Mouse (Mus musculus) erythroblast, adult 5-6 weeks (primary cell): ENCODE measurements around the gene Hypk. TPM values are rescaled to one million over a fixed set of nuclear protein-coding genes. Genes with fewer than 3 reads are reported as not detected.
A peak's percentile ranks its signal among the peaks of the same experiment; 100 is the strongest.

ENCODE experiments used
- ATAC-seq: replicated peaks from 2 replicates; pipeline ENCODE4 v1.8.0; 2016; ENCODE audit warnings: moderate number of reproducible peaks, mild to moderate bottlenecking, moderate TSS enrichment, inconsistent platforms; ENCODE audit not compliant: poor library complexity, low FRiP score, severe bottlenecking
- total RNA-seq, 2 experiments: library from RNA; stranded (forward) in 1 of 2; stranded (reverse) in 1 of 2; fragments of 150-400 nt in 1 of 2; fragments of 200-764, 138-1000 nt in 1 of 2; gene quantifications; 2 replicates each; pipeline versions ENCODE4 v1.2.3 to v1.2.4; 2015 to 2017; ENCODE audit warnings: low replicate concordance in 2 of 2

Hypk gene
- total RNA-seq (2015; ENCODE audit: low replicate concordance) = 27.7 and 28.2 TPM in 2 replicates
- total RNA-seq (2017; ENCODE audit: low replicate concordance) = 22.3 and 31.5 TPM in 2 replicates

- no peak for ATAC-seq
Measured at GRCm38 (mm10) chr2:121452990-121453389, at the start of gene Hypk. Hypk (plus strand) TSS chr2:121453290.

DNA sequence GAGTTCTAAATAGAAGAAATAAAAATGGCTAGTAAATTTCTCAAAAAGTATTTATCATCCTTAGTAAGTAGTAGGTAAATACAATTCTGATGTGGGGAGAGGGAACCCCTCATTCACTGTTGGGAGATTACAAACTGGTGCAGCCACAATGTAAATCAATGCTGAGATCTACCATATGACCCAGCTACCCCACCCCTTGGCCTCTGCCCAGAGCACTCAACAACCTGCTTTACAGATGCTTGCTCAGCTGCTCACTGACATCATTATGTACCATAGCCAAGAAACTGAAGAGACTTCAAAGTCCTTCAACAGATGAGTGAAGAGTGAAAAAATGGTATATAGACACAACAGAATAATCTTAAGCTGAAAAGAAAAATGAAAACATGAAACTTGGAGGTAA lies 49.8 kb upstream of the Hypk start:
- ATAC-seq = no peak

DNA sequence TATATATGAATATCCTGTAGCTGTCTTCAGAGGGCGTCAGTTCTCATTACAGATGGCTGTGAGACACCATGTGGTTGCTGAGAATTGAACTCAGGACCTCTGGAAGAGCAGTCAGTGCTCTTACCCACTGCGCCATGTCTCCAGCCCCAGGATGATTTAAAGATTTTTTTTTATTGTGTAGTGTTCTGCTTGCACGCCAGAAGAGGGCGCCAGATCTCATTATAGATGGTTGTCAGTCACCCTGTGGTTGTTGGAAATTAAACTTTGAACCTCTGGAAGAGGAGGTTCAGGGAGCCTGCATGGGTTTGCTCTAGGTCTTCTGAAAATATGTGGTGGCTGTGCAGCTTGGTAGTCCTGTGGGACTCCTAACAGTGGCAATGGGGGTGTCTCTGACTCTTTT lies 44.9 kb upstream of the Hypk start:
- peak; percentile 69 for ATAC-seq

GRCm38 (mm10) chr2:121412843-121413386 lies 40.2 kb upstream of the Hypk start:
- 0 out of 2 replicates have a peak, but pooled peaks have one; percentile 20 for ATAC-seq

GRCm38 (mm10) chr2:121413387-121414042 lies 39.6 kb upstream of the Hypk start, which contains the start of the genes Pdia3 and Catsper2:
Pdia3 (plus strand) TSS chr2:121413775.
Catsper2 (minus strand) TSS chr2:121413792.
- ATAC-seq = peak; percentile 92

- ATAC-seq = peak; percentile 33; the same call in 1 of the 2 replicates
Measured at GRCm38 (mm10) chr2:121414139-121414685, 38.9 kb upstream of the Hypk start.

- ATAC-seq = no peak
Measured at GRCm38 (mm10) chr2:121415103-121415502, 38.0 kb upstream of the Hypk start.

DNA sequence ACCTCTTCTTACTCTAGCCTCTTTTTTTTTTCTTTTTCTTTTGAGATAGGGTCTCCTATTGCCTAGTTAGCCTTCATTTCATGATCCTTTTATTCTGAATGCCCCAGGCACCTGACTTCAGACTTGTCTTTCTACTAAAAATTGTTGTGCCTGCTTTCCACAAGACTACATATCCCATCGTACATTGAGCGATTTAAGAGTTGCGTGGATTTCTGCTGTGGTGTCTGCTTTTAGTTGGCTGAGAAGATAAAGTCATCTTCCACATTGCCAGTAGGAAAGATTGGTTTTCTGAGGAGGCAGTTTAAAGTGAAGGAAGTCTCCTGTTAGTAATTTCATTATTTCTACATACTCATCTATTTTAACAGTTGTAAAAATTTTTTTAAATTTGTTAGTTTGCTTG lies 37.5 kb upstream of the Hypk start:
- ATAC-seq = no peak

DNA sequence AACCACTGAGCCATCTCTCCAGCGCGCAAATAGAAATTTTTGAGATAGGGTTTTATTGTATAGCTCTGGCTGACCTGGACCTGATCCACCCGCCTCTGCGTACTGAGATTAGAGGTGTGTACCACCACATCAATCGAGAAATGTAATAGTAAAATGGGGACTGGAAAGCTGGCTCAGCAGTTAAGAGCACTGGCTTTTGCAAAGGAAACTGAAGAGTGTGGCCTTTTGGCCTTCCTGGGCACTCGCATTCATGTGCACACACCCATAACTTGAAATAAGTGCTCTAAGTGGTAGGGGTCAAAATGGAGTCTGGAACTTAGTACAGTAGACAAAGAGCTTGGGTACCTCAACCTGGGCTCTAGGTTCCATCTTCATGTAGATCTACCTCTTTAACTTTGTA lies 36.7 kb upstream of the Hypk start:
- ATAC-seq = no peak

DNA sequence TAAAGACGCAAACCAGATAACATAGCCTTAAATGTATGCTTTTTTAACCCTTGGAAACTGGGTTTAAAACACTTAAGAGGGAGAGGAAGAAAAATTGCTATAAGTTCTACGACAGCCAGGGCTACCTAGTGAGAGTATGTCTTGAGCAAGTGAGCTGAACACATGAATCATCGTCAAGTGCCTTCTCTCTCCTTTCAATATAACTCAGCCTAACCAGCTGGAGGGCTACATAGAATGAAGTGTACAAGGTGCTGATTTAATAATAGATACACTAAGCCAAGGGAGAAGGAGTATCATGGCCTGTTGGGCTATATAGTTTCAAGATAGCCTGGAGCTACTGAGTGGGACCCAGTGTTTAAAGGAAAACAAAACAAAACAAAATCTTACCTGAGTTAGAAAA lies 34.6 kb upstream of the Hypk start:
- no peak for ATAC-seq

- no peak for ATAC-seq
Measured at GRCm38 (mm10) chr2:121423166-121423565, 29.9 kb upstream of the Hypk start.

- ATAC-seq = no peak
Measured at GRCm38 (mm10) chr2:121425890-121426289, 27.2 kb upstream of the Hypk start.

DNA sequence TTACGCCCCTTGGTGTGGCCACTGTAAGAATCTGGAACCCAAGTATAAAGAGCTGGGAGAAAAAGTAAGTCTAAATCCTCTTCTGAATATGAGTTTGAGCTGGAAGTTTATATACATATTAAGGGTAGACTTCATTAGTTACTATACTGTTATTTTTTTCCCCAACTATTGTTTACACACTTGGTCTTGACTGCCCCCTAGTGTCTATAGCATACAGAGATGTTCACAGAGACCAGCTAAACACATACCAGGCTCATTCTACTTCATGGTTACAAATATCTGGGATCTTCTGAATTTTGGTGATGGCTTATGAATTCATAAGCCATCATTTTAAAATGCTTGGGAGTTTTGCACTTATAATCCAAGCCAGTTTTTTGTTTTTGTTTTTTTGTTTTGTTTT lies 18.2 kb upstream of the Hypk start:
- 0 out of 2 replicates have a peak, but pooled peaks have one; percentile 68 for ATAC-seq

DNA sequence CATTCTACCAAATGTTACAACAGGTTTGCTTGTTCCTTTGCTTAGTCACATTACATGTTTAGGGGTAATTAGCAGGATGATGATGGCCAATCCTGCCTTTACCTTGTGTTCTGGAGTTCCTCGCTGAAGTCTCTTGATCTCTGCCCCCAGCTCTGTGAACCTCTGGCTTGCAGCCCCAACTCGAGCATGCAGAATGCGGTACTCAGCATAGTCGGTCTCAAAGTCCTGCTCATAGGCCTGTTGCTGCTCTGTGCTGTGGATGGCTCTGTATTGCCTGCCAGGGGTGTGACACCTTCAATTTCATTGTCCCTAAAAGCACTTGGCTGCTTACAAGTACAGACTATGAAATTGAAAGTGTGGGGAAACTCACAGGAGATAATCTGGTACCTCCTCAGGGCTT lies 13.3 kb upstream of the Hypk start:
- ATAC-seq = no peak

DNA sequence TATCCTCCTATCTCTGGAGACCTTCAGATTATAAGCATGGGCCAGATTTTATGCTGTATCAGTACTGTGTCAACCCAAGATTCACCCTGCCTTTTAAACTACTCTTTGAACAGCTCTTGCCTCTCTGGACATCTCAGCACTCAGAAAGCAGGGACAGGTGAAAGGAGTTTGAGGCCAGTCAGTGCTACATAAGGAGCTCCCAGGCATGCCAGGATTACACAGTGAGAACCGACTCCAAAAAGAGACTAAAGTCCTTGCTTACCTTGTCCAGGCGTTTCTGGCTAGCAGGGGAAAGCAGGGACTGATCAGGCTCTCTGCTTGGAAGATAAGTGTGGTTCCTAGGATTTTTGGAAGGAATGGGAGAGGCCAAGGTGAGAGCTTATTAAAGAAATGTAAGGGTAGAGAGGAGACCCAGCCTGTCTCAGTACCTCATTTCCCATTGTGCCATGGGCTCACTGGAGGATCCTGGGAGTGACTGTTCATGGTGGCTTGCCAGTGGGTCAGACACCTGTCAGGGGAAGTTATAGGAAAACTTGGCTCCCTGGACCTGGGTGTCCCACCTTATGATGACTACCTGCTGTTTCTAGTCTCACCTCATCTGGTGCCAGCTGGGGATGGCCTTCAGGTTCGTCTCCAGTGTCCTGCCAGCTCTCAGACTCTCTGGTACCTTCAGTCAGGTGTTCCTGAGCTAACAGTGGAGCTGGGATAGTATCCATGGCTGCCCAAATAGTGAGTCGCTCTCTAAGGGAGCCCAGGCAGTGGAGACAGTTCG lies 12.1 kb upstream of the Hypk start:
- ATAC-seq = no peak

- ATAC-seq = no peak
Measured at GRCm38 (mm10) chr2:121441800-121442199, 11.3 kb upstream of the Hypk start.

DNA sequence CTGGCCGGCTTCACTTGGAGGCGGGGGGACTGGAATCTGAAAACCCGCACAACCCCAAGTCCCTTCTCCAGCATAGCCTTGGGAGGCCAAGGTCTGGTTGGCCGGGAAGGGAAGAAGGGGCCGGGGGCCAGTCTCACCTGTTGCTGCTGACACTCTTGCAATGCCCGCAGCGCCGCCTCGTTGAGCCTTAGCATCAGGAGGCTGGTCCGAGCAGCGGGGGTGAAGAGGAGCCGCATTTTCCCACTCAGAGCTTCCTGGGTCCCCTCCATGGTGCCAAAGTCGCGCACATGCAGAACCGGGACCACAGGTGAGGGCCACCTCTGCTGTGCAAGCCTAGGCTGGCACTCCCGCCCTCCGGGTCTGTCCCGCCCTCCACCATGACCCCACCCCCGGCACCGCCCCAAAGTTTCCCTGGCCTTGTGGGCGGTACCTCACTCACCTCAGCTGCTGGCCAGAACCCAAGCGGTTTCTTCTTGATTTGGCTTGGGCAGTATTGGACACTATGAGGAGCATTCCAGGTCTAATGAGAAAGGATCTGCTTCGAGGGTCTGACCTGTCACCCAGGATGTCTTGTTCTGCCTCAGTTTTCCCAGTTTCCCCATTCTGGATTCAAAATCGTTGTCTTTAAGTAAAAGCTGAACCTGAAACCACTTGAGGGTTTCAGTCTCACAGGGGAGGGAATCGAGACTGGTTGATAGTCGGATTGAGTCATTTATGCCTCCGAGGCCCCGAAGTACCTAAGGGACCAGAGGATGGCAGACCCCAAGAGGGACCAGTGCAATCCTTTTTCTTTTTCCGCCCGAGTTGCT lies 10.6 kb upstream of the Hypk start:
- ATAC-seq = peak; percentile 97

GRCm38 (mm10) chr2:121443068-121443349 lies 10.1 kb upstream of the Hypk start:
- ATAC-seq = peak; percentile 26

GRCm38 (mm10) chr2:121444178-121444577 lies 8.9 kb upstream of the Hypk start, which contains the start of gene Ell3:
Ell3 (minus strand) TSS chr2:121444278.
- ATAC-seq = no peak

- no peak for ATAC-seq
Measured at GRCm38 (mm10) chr2:121445117-121445516, 8.0 kb upstream of the Hypk start.
